Mouse (Mus musculus): ENCODE measurements around the gene Ccdc43.

DNA sequence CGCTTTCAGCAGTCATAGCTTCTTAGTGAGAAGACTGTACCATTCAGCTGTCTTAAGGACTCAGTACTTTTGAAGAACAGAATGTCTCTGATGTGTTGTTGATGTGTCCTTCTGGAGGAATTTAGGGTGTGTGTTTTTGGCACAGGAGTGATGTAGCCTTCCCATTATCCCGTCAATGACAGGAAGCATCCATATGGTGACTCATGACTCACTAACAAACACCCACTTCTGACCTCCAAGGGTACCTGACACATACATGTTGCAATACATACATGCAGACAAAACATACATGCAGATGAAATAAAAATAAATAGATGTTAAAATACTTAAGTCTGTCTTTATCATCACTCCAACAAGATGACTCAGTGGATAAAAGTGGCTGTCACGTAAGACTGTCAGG lies 32.3 kb upstream of the Ccdc43 start:
- TF ChIP-seq SMC3 (IDR thresholded peaks at IDR 0.05; ENCODE audit: low read depth, low read length) = no peak
- TF ChIP-seq MYC (IDR thresholded peaks at IDR 0.05; ENCODE audit: low read depth, low read length) = no peak
- no peak for TF ChIP-seq CTCF (conservative IDR thresholded peaks at IDR 0.05 in 1 of 2, IDR thresholded peaks at IDR 0.05 in 1 of 2; ENCODE audit: low read depth in 2 of 2, low read length in 2 of 2)
- TF ChIP-seq ZC3H11A (IDR thresholded peaks at IDR 0.05; ENCODE audit: low read depth, low read length) = no peak
- no peak for TF ChIP-seq NELFE (IDR thresholded peaks at IDR 0.05; ENCODE audit: low read depth, low read length)
- no peak for TF ChIP-seq MXI1 (IDR thresholded peaks at IDR 0.05; ENCODE audit: low read depth, low read length)
- TF ChIP-seq NRF1 (IDR thresholded peaks at IDR 0.05; ENCODE audit: low read depth, low read length) = no peak
- TF ChIP-seq E2F4 (IDR thresholded peaks at IDR 0.05; ENCODE audit: insufficient replicate concordance, low read depth, low read length) = no peak
